Mouse (Mus musculus): ENCODE data around the gene Thsd4. TPM values are rescaled to one million over a fixed set of nuclear protein-coding genes. Genes with fewer than 3 reads are reported as not detected.

The Thsd4 gene
- polyA plus RNA-seq, 1 experiment from 2014 or later = 3.4 TPM

DNA sequence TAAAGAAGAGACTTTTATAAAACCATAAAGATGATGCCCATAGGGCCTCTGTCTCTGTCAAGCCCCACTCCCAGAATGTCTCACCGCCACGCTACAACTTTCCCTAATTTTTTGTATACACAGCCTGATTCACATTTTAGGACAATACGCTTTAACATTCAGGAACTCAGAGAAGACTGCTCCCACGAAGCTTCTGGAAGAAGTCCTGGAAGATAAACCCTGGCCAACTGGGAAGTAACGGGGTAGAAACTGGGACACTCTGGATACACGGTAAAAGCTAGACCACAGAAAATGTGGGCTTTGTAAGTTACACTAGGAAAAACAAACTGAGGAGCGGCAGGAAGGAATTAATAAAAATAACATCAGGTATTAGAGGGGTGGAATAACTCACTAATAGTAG lies 318.7 kb downstream of the Thsd4 start:
- ATAC-seq (no peak), DNase-seq (ENCODE audit: low spot score) (no peak)
- WGBS = 61% methylated on average over 7 of the region's 7 CpGs
- TF ChIP-seq EP300 (IDR thresholded peaks at IDR 0.05) = no peak
- Histone ChIP-seq H3K9ac (replicated peaks; ENCODE audit: low read depth) (no peak overlapping the region), H3K9me3 (ENCODE audit: low read length) (no peaks in the 10 kb centered on the region), H3K4me2 (replicated peaks; ENCODE audit: low read depth, low read length) (no peak overlapping the region), H3K4me3 (ENCODE audit: low read depth, low read length) (no peak overlapping the region), H3K27me3 (replicated peaks; ENCODE audit: insufficient read depth, low read length) (no peaks in the 10 kb centered on the region), H3K36me3 (ENCODE audit: insufficient read depth, low read length) (no peaks in the 10 kb centered on the region), H3K27ac (ENCODE audit: low read length) (no peak overlapping the region), H3K4me1 (ENCODE audit: insufficient read depth, low read depth, low read length) (no peaks in the 10 kb centered on the region)

DNA sequence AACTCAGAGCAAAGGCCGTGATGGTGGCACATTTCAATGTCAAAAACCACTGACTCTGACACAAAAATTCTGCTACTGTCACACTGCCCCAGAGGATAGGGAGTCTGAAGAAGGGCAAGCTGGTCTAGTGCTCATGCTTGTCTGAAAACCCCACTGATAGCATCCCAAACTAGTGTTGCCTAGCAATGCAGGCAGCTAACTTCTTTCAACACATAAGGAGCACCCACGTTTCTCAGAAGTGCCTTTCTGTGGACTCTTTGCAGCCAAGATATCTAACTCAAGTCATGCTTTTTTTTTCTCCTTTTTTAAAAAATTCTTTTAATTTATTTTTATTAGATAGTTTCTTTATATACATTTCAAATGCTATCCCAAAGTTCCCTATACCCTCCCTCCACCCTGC lies 321.4 kb downstream of the Thsd4 start:
- Histone ChIP-seq H3K4me1 (ENCODE audit: insufficient read depth, low read depth, low read length) (no peaks in the 10 kb centered on the region), H3K9me3 (ENCODE audit: low read length) (no peaks in the 10 kb centered on the region), H3K9ac (replicated peaks; ENCODE audit: low read depth) (no peak overlapping the region), H3K4me3 (ENCODE audit: low read depth, low read length) (no peak overlapping the region), H3K4me2 (replicated peaks; ENCODE audit: low read depth, low read length) (no peak overlapping the region), H3K36me3 (ENCODE audit: insufficient read depth, low read length) (no peaks in the 10 kb centered on the region), H3K27ac (ENCODE audit: low read length) (no peak overlapping the region), H3K27me3 (replicated peaks; ENCODE audit: insufficient read depth, low read length) (no peaks in the 10 kb centered on the region)
- 66% methylated on average over 2 of the region's 2 CpGs for WGBS
- DNase-seq (ENCODE audit: low spot score) (no peak), ATAC-seq (no peak)
- TF ChIP-seq CTCF (IDR thresholded peaks at IDR 0.05) = no peak
- no peak for TF ChIP-seq EP300 (IDR thresholded peaks at IDR 0.05)

- Histone ChIP-seq H3K4me1 (ENCODE audit: insufficient read depth, low read depth, low read length) (no peaks in the 10 kb centered on the region), H3K27me3 (replicated peaks; ENCODE audit: insufficient read depth, low read length) (no peaks in the 10 kb centered on the region), H3K27ac (ENCODE audit: low read length) (no peak overlapping the region), H3K4me2 (replicated peaks; ENCODE audit: low read depth, low read length) (no peak overlapping the region), H3K9me3 (ENCODE audit: low read length) (no peaks in the 10 kb centered on the region), H3K36me3 (ENCODE audit: insufficient read depth, low read length) (no peaks in the 10 kb centered on the region), H3K4me3 (ENCODE audit: low read depth, low read length) (no peak overlapping the region), H3K9ac (replicated peaks; ENCODE audit: low read depth) (no peak overlapping the region)
- WGBS = 50% methylated on average over 12 of the region's 12 CpGs
- TF ChIP-seq CTCF (IDR thresholded peaks at IDR 0.05) (no peak), EP300 (IDR thresholded peaks at IDR 0.05) (peak; percentile 45; the same call in 1 of the 2 replicates)
- ATAC-seq (peak; percentile 72), DNase-seq (ENCODE audit: low spot score) (peak; percentile 70)
These were observed 323.2 kb downstream of the Thsd4 start for GRCm38 (mm10) chr9:60198530-60199200.

DNA sequence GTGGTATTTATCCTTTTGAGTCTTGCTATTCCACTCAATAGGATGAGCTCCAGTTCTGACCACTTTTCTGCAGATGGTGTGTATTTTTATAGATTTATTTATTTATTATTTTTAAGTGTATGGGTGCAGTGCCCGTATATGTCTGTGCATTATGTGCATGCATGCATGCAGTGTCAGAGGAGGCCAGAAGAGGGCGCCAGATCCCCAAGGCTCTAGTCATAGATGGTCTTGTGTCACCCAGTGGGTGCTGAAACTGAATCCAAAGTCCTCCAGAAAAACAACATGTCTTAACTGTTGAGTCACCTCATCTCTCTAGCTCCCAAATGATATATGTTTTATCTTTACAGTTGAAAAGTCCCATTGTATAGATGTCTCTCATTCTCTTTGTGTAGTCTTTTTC lies 326.3 kb downstream of the Thsd4 start:
- TF ChIP-seq CTCF (IDR thresholded peaks at IDR 0.05) = peak; percentile 63
- no peak for TF ChIP-seq EP300 (IDR thresholded peaks at IDR 0.05)
- no peak overlapping the region for H3K4me3 ChIP-seq (ENCODE audit: low read depth, low read length)
- 72% methylated on average over 2 of the region's 2 CpGs for WGBS
- H3K4me2 ChIP-seq (replicated peaks; ENCODE audit: low read depth, low read length) = no peak overlapping the region
- DNase-seq (ENCODE audit: low spot score) = no peak
- no peak overlapping the region for H3K27ac ChIP-seq (ENCODE audit: low read length)
- no peaks in the 10 kb centered on the region for H3K4me1 ChIP-seq (ENCODE audit: insufficient read depth, low read depth, low read length)
- H3K9me3 ChIP-seq (ENCODE audit: low read length) = no peaks in the 10 kb centered on the region
- H3K36me3 ChIP-seq (ENCODE audit: insufficient read depth, low read length) = no peaks in the 10 kb centered on the region
- no peak overlapping the region for H3K9ac ChIP-seq (replicated peaks; ENCODE audit: low read depth)
- no peak for ATAC-seq
- no peaks in the 10 kb centered on the region for H3K27me3 ChIP-seq (replicated peaks; ENCODE audit: insufficient read depth, low read length)

GRCm38 (mm10) chr9:60194905-60195304 lies 326.9 kb downstream of the Thsd4 start:
- 62% methylated on average over 6 of the region's 6 CpGs for WGBS
- Histone ChIP-seq H3K4me3 (ENCODE audit: low read depth, low read length) (no peak overlapping the region), H3K27me3 (replicated peaks; ENCODE audit: insufficient read depth, low read length) (no peaks in the 10 kb centered on the region), H3K4me1 (ENCODE audit: insufficient read depth, low read depth, low read length) (no peaks in the 10 kb centered on the region), H3K36me3 (ENCODE audit: insufficient read depth, low read length) (no peaks in the 10 kb centered on the region), H3K4me2 (replicated peaks; ENCODE audit: low read depth, low read length) (no peak overlapping the region), H3K27ac (ENCODE audit: low read length) (no peak overlapping the region), H3K9ac (replicated peaks; ENCODE audit: low read depth) (no peak overlapping the region), H3K9me3 (ENCODE audit: low read length) (no peaks in the 10 kb centered on the region)
- ATAC-seq = no peak
- TF ChIP-seq CTCF (IDR thresholded peaks at IDR 0.05) (no peak), EP300 (IDR thresholded peaks at IDR 0.05) (no peak)
- DNase-seq (ENCODE audit: low spot score) = no peak

DNA sequence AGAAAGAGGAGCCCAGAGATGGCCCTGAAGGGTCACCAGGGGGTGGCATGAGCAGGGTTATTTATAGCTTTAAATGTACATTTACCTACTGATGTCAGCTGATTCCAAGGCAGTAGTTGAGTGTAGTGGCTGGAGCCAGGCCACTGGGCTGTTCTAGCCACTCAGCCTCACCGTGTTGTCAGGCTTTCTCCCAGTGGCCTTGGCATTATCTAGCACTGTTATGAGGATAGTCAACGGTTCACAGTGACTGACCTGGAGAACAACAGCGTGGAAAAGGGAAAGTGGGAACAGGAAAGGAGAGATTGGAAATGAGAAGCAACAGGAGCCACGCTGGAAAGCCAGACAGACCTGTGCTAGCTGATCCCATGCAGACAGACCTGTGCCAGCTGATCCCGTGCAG lies 329.5 kb downstream of the Thsd4 start:
- no peak overlapping the region for H3K9ac ChIP-seq (replicated peaks; ENCODE audit: low read depth)
- no peaks in the 10 kb centered on the region for H3K27me3 ChIP-seq (replicated peaks; ENCODE audit: insufficient read depth, low read length)
- no peak for ATAC-seq
- WGBS = 59% methylated on average over 5 of the region's 5 CpGs
- no peaks in the 10 kb centered on the region for H3K9me3 ChIP-seq (ENCODE audit: low read length)
- H3K36me3 ChIP-seq (ENCODE audit: insufficient read depth, low read length) = no peaks in the 10 kb centered on the region
- no peak for DNase-seq (ENCODE audit: low spot score)
- H3K27ac ChIP-seq (ENCODE audit: low read length) = no peak overlapping the region
- TF ChIP-seq CTCF (IDR thresholded peaks at IDR 0.05) = no peak
- TF ChIP-seq EP300 (IDR thresholded peaks at IDR 0.05) = no peak
- H3K4me3 ChIP-seq (ENCODE audit: low read depth, low read length) = no peak overlapping the region
- H3K4me1 ChIP-seq (ENCODE audit: insufficient read depth, low read depth, low read length) = no peaks in the 10 kb centered on the region
- no peak overlapping the region for H3K4me2 ChIP-seq (replicated peaks; ENCODE audit: low read depth, low read length)

- Histone ChIP-seq H3K9me3 (ENCODE audit: low read length) (no peaks in the 10 kb centered on the region), H3K4me3 (ENCODE audit: low read depth, low read length) (no peak overlapping the region), H3K27ac (ENCODE audit: low read length) (no peak overlapping the region), H3K4me2 (replicated peaks; ENCODE audit: low read depth, low read length) (no peak overlapping the region), H3K27me3 (replicated peaks; ENCODE audit: insufficient read depth, low read length) (no peaks in the 10 kb centered on the region), H3K9ac (replicated peaks; ENCODE audit: low read depth) (no peak overlapping the region), H3K36me3 (ENCODE audit: insufficient read depth, low read length) (no peaks in the 10 kb centered on the region), H3K4me1 (ENCODE audit: insufficient read depth, low read depth, low read length) (no peaks in the 10 kb centered on the region)
- WGBS = 14% methylated on average over 2 of the region's 2 CpGs
- DNase-seq (ENCODE audit: low spot score) = peak; percentile 52
- peak; percentile 56; the same call in 1 of the 2 replicates for ATAC-seq
- TF ChIP-seq EP300 (IDR thresholded peaks at IDR 0.05) = no peak
- no peak for TF ChIP-seq CTCF (IDR thresholded peaks at IDR 0.05)
These were observed 334.4 kb downstream of the Thsd4 start for GRCm38 (mm10) chr9:60187437-60187836.
